16 mouse cellular contexts compared by ENCODE assay signal in genomic region chr2:158222664-158223063, GRCm38 (mm10). TPM values are rescaled to one million over a fixed set of nuclear protein-coding genes. Genes with fewer than 3 reads are reported as not detected.
DNase-seq lines count a peak whose midpoint lies in the region; ATAC-seq and TF ChIP-seq lines count a peak whose summit lies in the region.
"Had no signal": no experiment of that assay in that cellular context is flagged by ENCODE, and none has a peak within 500 bp of the region (broad histone marks: within the 10 kb centered on the region; RNA-seq: fewer than 3 reads in every experiment).

No protein-coding gene starts in this region.

- no peak for TF ChIP-seq CTCF in kidney, adult 2 months (conservative IDR thresholded peaks at IDR 0.05; ENCODE audit: insufficient read depth, insufficient read length, low read depth, low read length)

- H3K9me3 ChIP-seq in embryonic facial prominence, embryonic 15.5 days (replicated peaks): no peaks in the 10 kb centered on the region
- H3K9me3 ChIP-seq: G1E had no signal

- DNase-seq in kidney, postnatal 4 days: peak; percentile 46 to 68
- no peak for DNase-seq in kidney, adult 2 months
- peak; percentile 53 for DNase-seq in NIH3T3 (ENCODE audit: low read depth)
- peak; percentile 43 to 58 for DNase-seq in heart, postnatal 14 days
- DNase-seq in thymus, postnatal 10 days (ENCODE audit: low spot score in 2 of 2): no peak
- no peak for DNase-seq in adipocyte (ENCODE audit: low spot score)
- DNase-seq: cerebellum, adult 2 months had no signal

- H3K36me3 ChIP-seq in kidney, adult 2 months (ENCODE audit: control insufficient read depth, insufficient read depth, low read length): no peaks in the 10 kb centered on the region
- 0 out of 2 replicates have a peak, but pooled peaks cover 13% of the 10 kb centered on the region for H3K36me3 ChIP-seq in embryonic facial prominence, embryonic 15.5 days
- H3K36me3 ChIP-seq: G1E had no signal

- no peaks in the 10 kb centered on the region for H3K4me1 ChIP-seq in kidney, adult 2 months (ENCODE audit: control insufficient read depth, insufficient read depth, low read length)
- peaks cover 18% of the 10 kb centered on the region for H3K4me1 ChIP-seq in embryonic facial prominence, embryonic 15.5 days
- H3K4me1 ChIP-seq: megakaryocyte, embryonic 14.5 days had no signal

- no peaks in the 10 kb centered on the region for H3K27me3 ChIP-seq in kidney, adult 2 months (replicated peaks; ENCODE audit: control insufficient read depth, insufficient read depth, low read length)
- no peaks in the 10 kb centered on the region for H3K27me3 ChIP-seq in embryonic facial prominence, embryonic 15.5 days

- WGBS in kidney, adult 2 months: 42% methylated on average over 4 of the region's 4 CpGs
- WGBS in embryonic facial prominence, embryonic 15.5 days: 47% methylated on average over 4 of the region's 4 CpGs

- no peak overlapping the region for H3K9ac ChIP-seq in embryonic facial prominence, embryonic 15.5 days

- no peak overlapping the region for H3K4me2 ChIP-seq in embryonic facial prominence, embryonic 15.5 days (replicated peaks)

- H3K4me3 ChIP-seq in kidney, adult 2 months (ENCODE audit: insufficient read depth, low read depth, low read length): no peak overlapping the region
- no peak overlapping the region for H3K4me3 ChIP-seq in embryonic facial prominence, embryonic 15.5 days (replicated peaks)
- H3K4me3 ChIP-seq: megakaryocyte, embryonic 14.5 days had no signal

- TF ChIP-seq POLR2A in kidney, adult 2 months (IDR thresholded peaks at IDR 0.05; ENCODE audit: low read depth, low read length): no peak

- no peak overlapping the region for H3K27ac ChIP-seq in kidney, adult 2 months (ENCODE audit: insufficient read depth, low read depth, low read length)
- H3K27ac ChIP-seq in embryonic facial prominence, embryonic 15.5 days (replicated peaks): peak overlapping the region; percentile 24

- peak; percentile 77 for ATAC-seq in embryonic facial prominence, embryonic 15.5 days (ENCODE audit: insufficient number of reproducible peaks, low FRiP score, low TSS enrichment, low read depth)
- ATAC-seq: intestine, embryonic 16.5 days had no signal

- intact Hi-C loops in heart, postnatal 14 days (cut with DNase I): no loop called here

RNA-seq across cellular contexts. Expression of gene D630003M21Rik, which starts 6.4 kb away (rescaled TPM):
- 2.0 and 2.5 TPM in 2 replicates for polyA plus RNA-seq in kidney, adult 2 months (2012; rRNA removed)
- polyA plus RNA-seq in embryonic facial prominence, embryonic 15.5 days (2015; fragmentation: Nextera tagmentation; extraction: Ambion mirVana): 5.0 and 6.0 TPM in 2 replicates
- total RNA-seq in heart, postnatal 14 days (2021): 1 to 10 TPM; 7.0 to 7.4 TPM
- polyA plus RNA-seq: G1E had no signal

RNA-seq across cellular contexts. Expression of gene Bpi, which starts 35.2 kb away (rescaled TPM):
- 0.06 and 0.07 TPM in 2 replicates for polyA plus RNA-seq in kidney, adult 2 months (2012; rRNA removed)
- not detected in 2 replicates for polyA plus RNA-seq in embryonic facial prominence, embryonic 15.5 days (2015; fragmentation: Nextera tagmentation; extraction: Ambion mirVana)
- total RNA-seq in heart, postnatal 14 days (2021): not detected
- total RNA-seq: adrenal gland, postnatal 36 days; G1E; gastrocnemius, postnatal 36 days; left cerebral cortex, postnatal 10 days had no signal
- polyA plus RNA-seq: cerebellum, adult 2 months; G1E; intestine, embryonic 16.5 days; small intestine, adult 2 months; thymus, postnatal 0 days had no signal

Comparison
In these comparisons a context has a peak if more than half of its experiments do, and no peak if none do; other contexts are left out.
1. DNase-seq: peak in kidney, postnatal 4 days (2 of 2), NIH3T3 (single experiment) and heart, postnatal 14 days (2 of 2); none in kidney, adult 2 months (single experiment), thymus, postnatal 10 days (0 of 2) and adipocyte (single experiment).